Mouse (Mus musculus): ENCODE measurements around the gene Pde3a.

DNA sequence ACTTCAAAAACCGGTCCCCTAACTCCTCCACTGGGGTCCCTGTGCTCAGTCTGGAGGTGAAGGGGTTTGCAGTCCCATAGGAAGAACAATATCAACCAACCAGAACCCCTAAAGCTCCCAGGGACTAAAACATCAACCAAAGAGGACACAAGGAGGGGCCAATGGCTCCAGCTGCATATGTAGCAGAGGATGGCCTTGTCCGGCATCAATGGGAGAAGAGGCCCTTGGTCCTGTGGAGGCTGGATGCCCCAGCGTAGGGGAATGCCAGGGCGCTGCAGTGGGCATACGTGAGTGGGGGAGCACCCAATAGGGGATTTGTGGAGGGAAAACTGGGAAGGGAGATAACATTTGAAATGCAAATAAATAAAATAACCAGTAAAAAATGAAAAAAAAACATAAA lies 19.8 kb downstream of the Pde3a start:
- TF ChIP-seq POLR2A (IDR thresholded peaks at IDR 0.05; ENCODE audit: low read depth, low read length): no peak
- no peak for TF ChIP-seq CTCF (IDR thresholded peaks at IDR 0.05; ENCODE audit: borderline replicate concordance, insufficient read depth, low read length)

Data from embryonic fibroblast, embryonic 13.5 days (primary cell).